Mouse (Mus musculus): ENCODE data around the gene Ins2. TPM values are rescaled to one million over a fixed set of nuclear protein-coding genes. Genes with fewer than 3 reads are reported as not detected.

Ins2 gene
- polyA plus RNA-seq (2012; rRNA removed) = not detected in 2 replicates

GRCm38 (mm10) chr7:142743281-142743680, at the start of gene Ins2:
Ins2 (minus strand) TSS chr7:142743381.

GRCm38 (mm10) chr7:142669751-142670625, 73.2 kb downstream of the Ins2 start, which contains the start of gene Gm49394:
Gm49394 (minus strand) TSS chr7:142669942.

GRCm38 (mm10) chr7:142666659-142667058, 76.5 kb downstream of the Ins2 start, which contains the start of gene Igf2:
Igf2 (minus strand) TSS chr7:142666816.

Other genes starting within 250 kb of the Ins2 start
- 2.6 and 6.1 TPM in 2 replicates for gene Tnnt3, start 244.5 kb downstream of the Ins2 start, polyA plus RNA-seq (2012; rRNA removed)
- gene Mrpl23, start 210.7 kb downstream of the Ins2 start, polyA plus RNA-seq (2012; rRNA removed) = 77.1 and 103 TPM in 2 replicates
- gene Igf2, start 76.6 kb downstream of the Ins2 start, polyA plus RNA-seq (2012; rRNA removed) = 502 and 1,447 TPM in 2 replicates
- 0.16 TPM in 1 of 2 replicates, not detected in the other for gene Gm49394, start 73.4 kb downstream of the Ins2 start, polyA plus RNA-seq (2012; rRNA removed)
- gene Th, start 187.7 kb upstream of the Ins2 start, polyA plus RNA-seq (2012; rRNA removed) = 7.0 and 7.1 TPM in 2 replicates
- gene Ascl2, start 225.9 kb upstream of the Ins2 start, polyA plus RNA-seq (2012; rRNA removed) = 0.46 and 0.62 TPM in 2 replicates

Measured in central nervous system, embryonic 11.5 days (tissue).